Mouse (Mus musculus) layer of hippocampus, postnatal 36 days (tissue): ENCODE measurements around the gene Cd207. TPM values are rescaled to one million over a fixed set of nuclear protein-coding genes. Genes with fewer than 3 reads are reported as not detected.
"Not testable (repeated sequence)": the region's sequence is repeated elsewhere in the genome, so short reads cannot be mapped to it uniquely, and the experiment has no call there.

ENCODE experiments used
- DNase-seq, 2 experiments: peaks; one replicate each; pipeline ENCODE4 v3.0.0; 2022
- total RNA-seq, 2 experiments: library from RNA; stranded (reverse); gene quantifications; 2 replicates each; pipeline ENCODE4 v1.2.3; 2021

The Cd207 gene
- total RNA-seq, 2 experiments from 2014 or later: not detected

DNA sequence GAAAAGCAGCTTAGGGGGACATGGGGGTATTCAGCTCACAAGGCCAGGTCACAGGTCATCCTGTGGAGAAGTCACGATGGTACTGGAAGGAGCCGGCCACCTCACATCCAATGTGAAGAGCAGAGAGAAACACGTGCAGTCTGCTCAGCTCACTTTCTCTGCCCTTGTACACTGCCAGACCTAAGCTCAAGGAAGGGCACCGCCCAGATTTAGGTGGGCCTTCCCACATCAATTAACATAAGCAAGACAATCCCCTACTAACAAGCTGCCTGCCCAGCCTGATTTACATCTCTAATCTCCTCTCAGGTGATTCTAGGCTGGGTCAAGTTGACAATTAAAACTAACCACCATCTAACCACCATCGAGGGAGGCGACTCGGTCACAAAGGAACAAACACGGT is 20.3 kb upstream of the Cd207 start:
- no peak for DNase-seq

DNA sequence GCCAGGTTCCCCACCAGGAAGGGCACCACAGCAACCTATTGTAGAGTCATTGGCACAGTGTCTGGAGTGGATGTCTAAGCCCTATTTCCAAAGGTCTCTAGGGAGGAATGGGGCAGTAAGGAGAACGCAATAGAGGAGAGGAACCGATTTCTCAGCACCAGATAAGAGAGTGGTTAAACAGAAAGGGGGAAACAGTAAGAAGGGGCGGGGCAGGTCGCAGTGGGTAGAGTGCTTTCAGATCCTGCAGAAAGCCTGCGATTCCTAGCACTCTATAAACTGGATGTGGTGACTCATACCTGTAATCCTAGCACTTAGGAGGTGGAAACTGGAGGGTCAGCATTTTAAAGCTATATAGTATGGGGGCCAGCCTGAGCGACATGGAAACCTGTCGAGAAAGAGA is 19.0 kb upstream of the Cd207 start:
- DNase-seq: no peak

DNA sequence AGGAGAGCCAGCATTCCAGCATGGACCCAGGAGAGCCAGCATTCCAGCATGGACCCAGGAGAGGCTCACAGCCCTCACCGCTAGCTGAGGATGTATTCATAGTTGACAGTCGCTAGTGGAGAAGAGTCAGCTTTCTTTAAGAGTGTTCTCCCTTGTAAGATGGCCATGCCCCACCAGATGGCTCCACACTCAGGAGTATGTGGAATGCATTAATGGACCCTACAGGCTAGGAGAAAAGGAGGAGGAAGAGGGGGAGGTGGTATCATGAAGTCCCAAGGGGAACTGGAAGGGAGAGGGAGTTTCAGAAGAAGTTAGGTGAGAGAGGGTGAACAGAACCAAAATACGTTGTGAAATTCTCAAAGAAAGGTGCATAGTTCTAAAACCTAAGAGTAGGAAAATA is 18.1 kb upstream of the Cd207 start:
- no peak for DNase-seq

DNA sequence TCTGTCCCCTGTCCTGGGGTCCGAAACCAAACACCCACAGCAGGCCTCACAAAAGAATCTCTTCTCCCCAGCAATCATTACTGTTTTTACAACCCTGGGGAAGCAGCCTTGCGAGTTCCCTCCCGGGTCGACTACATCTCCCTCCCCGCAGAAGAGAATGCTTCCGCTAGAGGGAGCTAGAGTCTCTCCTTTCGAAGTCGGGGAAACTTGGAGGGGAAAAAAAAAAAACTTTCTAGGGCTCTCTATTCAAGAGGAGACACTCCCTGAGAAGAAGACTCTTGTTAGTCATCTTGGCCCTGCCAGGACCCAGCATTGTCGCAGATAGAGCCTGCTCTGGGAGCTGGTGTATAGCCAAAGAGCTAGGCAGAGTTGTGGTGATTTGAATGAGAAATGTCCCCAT is 16.2 kb upstream of the Cd207 start:
- DNase-seq: no peak

DNA sequence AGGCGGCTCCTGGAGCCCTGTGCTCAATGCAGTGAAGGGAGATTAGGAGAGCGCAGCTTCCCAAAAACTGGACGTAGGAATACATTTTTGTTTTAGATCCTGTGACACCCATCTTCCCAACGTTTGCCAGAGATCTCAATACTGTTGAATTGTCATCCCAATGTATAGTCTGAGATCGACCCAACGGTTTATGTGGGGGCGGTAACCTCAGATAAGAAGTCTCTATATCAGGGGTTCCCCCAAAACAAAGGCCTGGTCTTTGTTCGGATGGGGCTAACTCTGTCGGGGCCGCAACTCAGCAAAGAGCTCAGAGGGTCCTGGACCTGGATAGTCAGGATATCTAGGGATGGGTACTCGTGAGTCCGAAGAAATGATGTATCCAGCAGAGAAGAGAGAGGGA is 15.3 kb upstream of the Cd207 start:
- no peak for DNase-seq

DNA sequence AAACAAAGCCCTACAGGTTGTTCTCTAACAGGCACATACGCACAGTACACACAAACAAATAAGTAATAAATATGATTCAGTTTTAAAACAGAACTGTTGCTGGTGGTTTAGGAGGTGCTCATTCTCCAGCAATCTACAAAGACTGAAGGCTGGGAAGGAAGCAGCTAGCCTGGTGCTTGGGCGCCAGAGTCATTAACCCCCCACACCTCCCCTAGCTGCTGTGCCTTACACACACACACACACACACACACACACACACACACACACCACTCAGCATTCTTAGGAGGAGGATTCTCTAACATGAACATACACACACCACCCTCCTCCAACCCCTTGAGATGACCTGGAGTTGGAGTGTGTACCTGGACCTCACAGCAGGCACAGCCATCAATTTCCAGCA is 13.3 kb upstream of the Cd207 start:
- DNase-seq: no peak

DNA sequence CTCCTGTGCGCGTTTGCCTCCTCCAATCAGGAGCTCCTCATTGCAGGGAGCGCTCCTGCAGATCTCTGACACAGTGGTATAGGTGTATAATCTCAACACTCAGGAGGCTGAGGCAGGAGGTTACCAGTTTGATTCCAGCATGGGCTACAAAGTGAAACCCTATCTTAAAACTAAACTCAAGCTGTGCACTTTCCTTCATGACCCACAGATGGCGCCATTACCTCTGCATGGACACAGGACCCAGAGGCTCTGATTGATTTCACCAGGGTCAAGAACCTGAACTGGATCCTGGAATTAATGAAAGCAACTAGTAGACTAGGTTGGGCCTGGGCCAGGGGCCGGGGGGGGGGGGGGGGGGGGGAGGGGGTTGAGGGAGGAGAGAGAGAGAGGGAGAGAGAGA is 12.6 kb upstream of the Cd207 start:
- no peak for DNase-seq

DNA sequence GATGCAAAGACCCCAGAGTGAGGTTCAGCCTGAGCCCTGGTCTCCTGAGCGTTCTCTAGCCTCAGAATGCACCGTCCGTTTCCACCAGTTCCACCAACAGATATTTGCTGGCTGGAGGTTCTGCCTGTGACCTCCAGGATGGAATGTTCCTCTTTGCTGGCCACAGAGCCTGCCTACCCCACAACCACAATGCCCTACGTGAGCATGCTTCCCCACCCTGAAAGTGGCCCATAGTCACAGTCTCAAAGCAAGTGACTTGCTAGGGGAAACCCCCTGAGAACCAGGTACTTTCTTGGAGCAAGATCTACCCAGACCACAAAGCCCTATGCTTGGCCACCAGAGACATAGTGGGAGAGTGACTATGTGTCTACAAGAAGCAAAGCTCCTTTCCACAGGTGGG is 11.7 kb upstream of the Cd207 start:
- no peak for DNase-seq

DNA sequence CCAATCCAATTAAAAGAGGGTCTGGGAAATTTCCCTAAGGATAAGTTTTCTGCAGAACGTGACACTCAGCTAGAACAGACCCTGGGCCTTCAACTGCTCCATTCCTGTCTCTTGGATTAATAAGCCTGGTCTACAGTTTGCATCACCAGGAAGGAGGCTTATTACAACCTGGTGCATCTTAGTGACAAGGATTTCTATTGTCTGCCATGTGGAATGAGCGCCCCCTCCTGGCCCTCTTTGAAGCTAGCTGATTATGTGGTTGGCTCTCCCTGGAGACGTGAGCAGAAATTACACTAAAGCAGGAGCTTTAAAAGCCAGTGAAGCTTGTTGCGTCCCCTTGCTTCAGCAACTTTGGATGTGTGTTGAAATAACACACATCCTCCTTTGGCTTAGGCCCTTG is 4.3 kb downstream of the Cd207 start:
- DNase-seq: peak; percentile 66 to 68

DNA sequence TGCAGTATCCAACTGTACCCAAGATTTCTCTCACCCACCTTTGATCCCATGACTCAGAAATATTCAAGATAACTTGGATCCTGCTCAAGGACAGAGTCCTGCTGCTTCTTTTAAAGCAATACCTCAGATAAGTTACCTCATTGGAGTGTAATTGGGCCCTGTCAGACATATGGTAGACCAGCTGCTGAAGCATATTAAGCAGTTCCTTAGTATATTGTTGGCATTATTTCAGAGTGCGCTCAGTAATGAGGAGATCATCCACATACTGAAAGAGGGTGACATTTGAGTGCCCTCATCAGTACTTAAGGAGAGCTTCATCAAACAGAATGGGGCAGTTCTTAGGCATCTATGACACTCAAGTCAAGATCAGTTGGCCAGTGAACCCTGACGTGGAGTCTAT is 12.6 kb downstream of the Cd207 start:
- DNase-seq: peak in 1 of 2 experiments; percentile 4

DNA sequence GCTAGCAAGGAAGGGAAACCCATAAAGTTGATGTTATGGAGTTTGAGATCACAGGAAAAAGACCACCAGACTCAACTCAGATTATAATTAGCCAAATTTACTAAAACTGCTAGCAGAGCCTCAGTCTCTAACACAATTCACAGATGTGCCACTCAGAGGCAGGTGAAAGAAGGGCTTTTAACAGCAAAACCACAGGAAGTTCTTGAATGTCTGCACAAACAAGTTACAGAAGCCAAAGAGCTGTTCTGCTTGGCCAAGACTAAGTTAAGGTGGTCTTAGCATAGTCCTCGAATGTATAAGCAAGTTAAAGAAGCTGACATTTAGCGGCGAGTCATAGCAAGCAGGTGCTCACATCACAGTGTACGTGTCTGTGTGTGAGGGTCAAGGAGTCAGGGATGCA is 16.8 kb downstream of the Cd207 start:
- DNase-seq: no peak

DNA sequence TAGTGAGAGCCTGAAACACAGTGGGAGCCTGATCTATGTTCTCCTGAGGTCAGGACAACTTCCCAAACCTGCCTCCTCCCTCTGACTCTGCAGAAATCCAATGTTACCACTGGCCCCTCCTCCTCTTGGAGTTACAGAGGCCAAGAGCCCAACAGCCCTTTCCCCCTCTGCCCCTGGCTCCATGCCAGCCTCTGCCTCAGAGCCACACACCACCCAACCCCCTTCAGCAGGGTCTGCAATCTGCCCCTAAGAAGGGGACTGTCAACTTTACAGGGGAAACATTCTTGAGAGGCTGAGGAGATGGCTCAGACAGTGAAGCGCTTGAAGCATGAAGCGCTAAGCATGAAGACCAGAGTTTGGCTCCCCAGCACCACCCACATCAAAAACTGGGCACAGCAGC is 21.6 kb downstream of the Cd207 start, which contains the start of gene Clec4f:
TSS of gene Clec4f (minus strand) at position 101 of the 400 bp plus-strand sequence.
- DNase-seq: no peak

DNA sequence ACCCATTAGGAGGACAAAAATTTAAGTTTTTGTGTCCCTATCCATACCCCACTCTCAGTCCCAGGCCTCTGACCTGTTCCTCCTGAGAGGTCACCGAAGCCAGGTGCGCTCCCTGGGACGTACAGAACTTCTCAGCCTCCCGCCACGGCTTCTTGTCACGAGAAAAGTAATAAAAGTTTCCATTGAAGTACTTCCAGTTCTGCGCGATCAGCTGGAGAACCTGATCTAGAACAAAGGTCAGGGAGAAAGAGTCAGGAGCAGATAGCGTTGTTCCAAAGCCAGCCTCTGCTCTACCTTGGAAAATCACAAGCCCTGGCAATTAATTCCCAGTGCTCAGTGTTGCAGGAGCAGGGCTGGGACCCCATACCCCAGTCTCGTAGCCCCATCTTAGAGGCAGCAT is 30.9 kb downstream of the Cd207 start:
- no peak for DNase-seq

DNA sequence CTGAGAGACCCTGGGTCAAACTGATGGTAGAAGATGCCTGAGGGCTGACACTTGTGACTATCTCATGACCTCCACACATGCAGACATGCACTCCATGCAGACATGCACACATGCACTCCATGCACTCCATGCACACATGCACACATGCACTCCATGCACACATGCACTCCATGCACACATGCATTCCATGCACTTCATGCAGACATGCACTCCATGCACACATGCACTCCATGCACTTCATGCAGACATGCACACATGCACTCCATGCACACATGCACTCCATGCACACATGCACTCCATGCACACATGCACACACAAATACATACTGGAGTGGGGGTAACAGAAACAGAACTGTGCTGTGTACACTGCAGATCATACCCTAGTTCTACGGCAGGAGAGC is 42.3 kb downstream of the Cd207 start:
- DNase-seq: no peak

DNA sequence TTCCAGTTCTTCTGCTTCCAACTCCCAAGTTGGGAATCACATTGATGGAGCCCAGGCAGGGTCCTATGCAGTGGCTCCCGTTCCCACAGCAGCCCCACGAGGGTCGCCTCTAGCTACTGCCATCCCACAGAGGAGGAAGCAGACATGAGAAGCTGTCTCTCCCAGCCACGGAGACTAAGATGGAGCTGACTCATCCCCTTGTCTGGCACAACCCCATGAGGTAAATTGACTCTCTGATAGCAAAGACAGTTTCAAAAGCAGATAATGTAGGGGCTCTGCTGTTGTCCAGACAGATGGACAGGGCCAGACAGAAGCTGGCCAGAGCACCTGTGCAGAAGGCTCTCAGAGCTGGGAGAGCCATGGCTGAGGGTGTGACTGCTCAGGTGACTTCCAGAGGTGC is 43.0 kb downstream of the Cd207 start:
- not testable (repeated sequence) for DNase-seq

DNA sequence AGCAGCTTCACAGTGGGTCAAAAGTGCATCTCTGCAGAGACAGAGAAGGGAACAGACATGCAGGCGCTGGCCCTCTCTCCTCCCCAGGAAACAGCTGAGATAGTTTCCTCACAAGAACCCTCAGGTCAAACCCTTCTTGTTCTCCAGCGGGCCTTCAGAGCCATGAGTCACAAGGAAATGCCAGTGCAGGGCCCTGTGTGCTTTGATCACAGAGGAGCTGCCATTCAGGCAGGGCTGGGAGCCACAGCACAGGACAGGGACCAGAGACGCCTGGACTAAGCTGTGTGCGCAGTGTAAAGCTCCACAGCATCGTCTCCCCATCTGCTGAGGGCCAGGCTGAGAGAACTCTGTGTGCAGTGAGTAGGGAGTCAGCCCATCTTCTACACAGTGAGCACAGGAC is 43.6 kb downstream of the Cd207 start:
- not testable (repeated sequence) for DNase-seq

DNA sequence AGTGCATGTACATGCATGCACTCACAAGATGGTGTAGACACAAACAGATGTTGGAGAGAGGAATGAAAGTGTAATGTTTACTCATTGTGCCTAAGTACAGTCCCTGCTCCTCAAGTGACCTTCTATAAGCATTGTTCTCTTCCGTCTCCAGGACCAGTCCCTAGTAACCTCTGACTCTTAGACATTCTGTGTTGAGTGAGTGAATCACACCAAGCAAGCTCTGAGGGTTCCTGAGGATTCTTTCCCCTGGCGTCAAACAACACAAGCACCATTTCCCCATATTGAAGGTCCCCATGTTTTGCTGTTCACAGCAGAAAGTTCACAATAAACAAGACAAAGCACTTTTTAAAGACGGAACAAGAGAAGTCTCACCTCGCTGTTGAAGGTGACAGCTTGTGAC is 45.8 kb downstream of the Cd207 start:
- no peak for DNase-seq

DNA sequence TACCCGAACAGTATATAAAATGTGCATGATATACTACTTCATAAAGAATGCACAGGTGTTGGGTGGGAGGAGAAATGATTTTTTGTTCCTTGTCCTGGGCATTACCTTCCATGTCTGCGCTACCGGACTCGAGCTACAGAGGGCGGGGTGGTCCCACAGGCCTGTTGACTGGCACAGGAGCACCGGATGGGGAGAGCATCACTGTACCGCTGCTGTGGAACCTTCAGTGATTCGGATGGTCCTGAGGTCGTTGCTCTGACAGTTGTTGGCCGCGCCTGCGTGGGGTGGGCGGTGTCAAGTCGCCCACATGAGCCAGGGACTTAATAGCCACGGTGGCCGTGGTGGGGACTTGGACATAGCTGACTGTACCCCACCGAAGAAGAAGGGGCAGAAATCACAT is 50.9 kb downstream of the Cd207 start:
- DNase-seq: no peak

Other genes with a start within 250 kb of the Cd207 start
- gene Tet3, start 218.8 kb downstream of the Cd207 start, total RNA-seq: 10 to 100 TPM; 58.9 to 67.8 TPM
- gene Dguok, start 170.9 kb downstream of the Cd207 start, total RNA-seq: 10 to 100 TPM; 32.7 to 41.9 TPM
- gene Actg2, start 141.6 kb downstream of the Cd207 start, total RNA-seq: not detected
- gene Stambp, start 105.1 kb downstream of the Cd207 start, total RNA-seq: 10 to 100 TPM; 34.3 to 34.7 TPM
- gene Clec4f, start 21.7 kb downstream of the Cd207 start, total RNA-seq: not detected
- not detected for gene Vax2, start 33.4 kb upstream of the Cd207 start, total RNA-seq
- gene Atp6v1b1, start 65.1 kb upstream of the Cd207 start, total RNA-seq: under 1 TPM in 1 of 2 experiments, not detected in 1; 0.35 TPM
- not detected for gene Ankrd53, start 84.8 kb upstream of the Cd207 start, total RNA-seq
- gene Tex261, start 98.0 kb upstream of the Cd207 start, total RNA-seq: 10 to 100 TPM; 46.4 to 54.8 TPM
- 10 to 100 TPM; 40.7 to 42.2 TPM for gene Nagk, start 117.1 kb upstream of the Cd207 start, total RNA-seq
- gene Paip2b, start 153.9 kb upstream of the Cd207 start, total RNA-seq: 10 to 100 TPM; 44.7 to 56.6 TPM
- 100 to 1,000 TPM; 140 to 149 TPM for gene Zfp638, start 189.3 kb upstream of the Cd207 start, total RNA-seq